Comparison of ENCODE assay signal across 15 mouse cellular contexts in genomic region chr7:49336725-49337124, GRCm38 (mm10).
"Had no signal": no experiment of that assay in that cellular context is flagged by ENCODE, and none has a peak within 500 bp of the region (broad histone marks: within the 10 kb centered on the region; RNA-seq: fewer than 3 reads in every experiment).

No protein-coding gene starts in this region.

- H3K4me3 ChIP-seq: liver, embryonic 13.5 days; midbrain, embryonic 12.5 days; midbrain, embryonic 15.5 days; myocyte; neural tube, embryonic 13.5 days had no signal

- H3K36me3 ChIP-seq: liver, embryonic 13.5 days; midbrain, embryonic 12.5 days; midbrain, embryonic 15.5 days; neural tube, embryonic 13.5 days had no signal

- H3K27ac ChIP-seq: liver, embryonic 13.5 days; midbrain, embryonic 12.5 days; midbrain, embryonic 15.5 days; neural tube, embryonic 13.5 days had no signal

- ATAC-seq: midbrain, embryonic 15.5 days had no signal

- DNase-seq: kidney, adult 9 months; kidney, postnatal 14 days; kidney, postnatal 4 days; liver, embryonic 13.5 days; lung, adult 2 months; lung, postnatal 14 days; lung, postnatal 4 days; retina, postnatal 1 day; right cerebral cortex, postnatal 25 days; thymus, adult 18-20 months; thymus, postnatal 36 days had no signal

- H3K4me2 ChIP-seq: liver, embryonic 13.5 days; midbrain, embryonic 12.5 days; midbrain, embryonic 15.5 days; neural tube, embryonic 13.5 days had no signal

- H3K9me3 ChIP-seq: liver, embryonic 13.5 days; midbrain, embryonic 12.5 days; midbrain, embryonic 15.5 days; neural tube, embryonic 13.5 days had no signal

- H3K9ac ChIP-seq: liver, embryonic 13.5 days; midbrain, embryonic 12.5 days; midbrain, embryonic 15.5 days; neural tube, embryonic 13.5 days had no signal

- H3K4me1 ChIP-seq: liver, embryonic 13.5 days had no signal

- H3K27me3 ChIP-seq: liver, embryonic 13.5 days; midbrain, embryonic 15.5 days; neural tube, embryonic 13.5 days had no signal
